Mouse (Mus musculus): ENCODE measurements around the gene Mrm2. TPM values are rescaled to one million over a fixed set of nuclear protein-coding genes. Genes with fewer than 3 reads are reported as not detected.

Gene Mrm2
- total and polyA plus RNA-seq, 2 experiments from 2014 or later = 15.9 to 16.0 TPM

- Histone ChIP-seq H3K9me3 (ENCODE audit: low read length) (no peaks in the 10 kb centered on the region), H3K4me2 (ENCODE audit: low read depth) (no peak overlapping the region), H3K27ac (ENCODE audit: low read depth, low read length) (no peak overlapping the region), H3K9ac (no peak overlapping the region), H3K27me3 (ENCODE audit: insufficient read depth, low read length) (no peaks in the 10 kb centered on the region), H3K4me3 (ENCODE audit: low read depth, low read length) (no peak overlapping the region), H3K4me1 (ENCODE audit: insufficient read depth) (no peaks in the 10 kb centered on the region), H3K36me3 (ENCODE audit: insufficient read depth) (no peaks in the 10 kb centered on the region)
- ATAC-seq (no peak), DNase-seq (no peak)
- WGBS = 69% methylated on average over 8 of the region's 8 CpGs
- TF ChIP-seq CTCF (IDR thresholded peaks at IDR 0.05; ENCODE audit: low read depth) = no peak
These were observed 49.3 kb downstream of the Mrm2 start for GRCm38 (mm10) chr5:140282376-140282775.

- H3K9me3 ChIP-seq (ENCODE audit: low read length) = no peaks in the 10 kb centered on the region
- no peak overlapping the region for H3K9ac ChIP-seq
- no peaks in the 10 kb centered on the region for H3K27me3 ChIP-seq (ENCODE audit: insufficient read depth, low read length)
- TF ChIP-seq CTCF (IDR thresholded peaks at IDR 0.05; ENCODE audit: low read depth) = no peak
- H3K36me3 ChIP-seq (ENCODE audit: insufficient read depth) = no peaks in the 10 kb centered on the region
- no peaks in the 10 kb centered on the region for H3K4me1 ChIP-seq (ENCODE audit: insufficient read depth)
- no peak overlapping the region for H3K4me2 ChIP-seq (ENCODE audit: low read depth)
- no peak for DNase-seq
- peak; percentile 72; the same call in 1 of the 2 replicates for ATAC-seq
- 36% methylated on average over 9 of the region's 9 CpGs for WGBS
- H3K27ac ChIP-seq (ENCODE audit: low read depth, low read length) = no peak overlapping the region
- H3K4me3 ChIP-seq (ENCODE audit: low read depth, low read length) = no peak overlapping the region
These were observed 51.5 kb downstream of the Mrm2 start for GRCm38 (mm10) chr5:140280205-140280604.

Other genes with a start within 250 kb of the Mrm2 start
- gene Mad1l1, start 10.3 kb downstream of the Mrm2 start, total RNA-seq (2014; rRNA removed) = 21.3 and 22.8 TPM in 2 replicates
- gene Mad1l1, start 10.3 kb downstream of the Mrm2 start, polyA plus RNA-seq (2015; fragmentation: Nextera tagmentation; extraction: Ambion mirVana) = 26.7 and 29.5 TPM in 2 replicates
- gene Nudt1, start 10.2 kb downstream of the Mrm2 start, total RNA-seq (2014; rRNA removed) = 5.6 and 11.4 TPM in 2 replicates
- gene Nudt1, start 10.2 kb downstream of the Mrm2 start, polyA plus RNA-seq (2015; fragmentation: Nextera tagmentation; extraction: Ambion mirVana) = 13.5 and 14.7 TPM in 2 replicates
- gene Snx8, start 57.4 kb upstream of the Mrm2 start, total RNA-seq (2014; rRNA removed) = 42.8 and 54.6 TPM in 2 replicates
- gene Snx8, start 57.4 kb upstream of the Mrm2 start, polyA plus RNA-seq (2015; fragmentation: Nextera tagmentation; extraction: Ambion mirVana) = 21.1 and 31.1 TPM in 2 replicates
- 32.3 and 41.4 TPM in 2 replicates for gene Eif3b, start 87.4 kb upstream of the Mrm2 start, total RNA-seq (2014; rRNA removed)
- 64.0 and 73.0 TPM in 2 replicates for gene Eif3b, start 87.4 kb upstream of the Mrm2 start, polyA plus RNA-seq (2015; fragmentation: Nextera tagmentation; extraction: Ambion mirVana)
- 0.10 TPM in 1 of 2 replicates, not detected in the other for gene Gm4869, start 113.7 kb upstream of the Mrm2 start, total RNA-seq (2014; rRNA removed)
- gene Gm4869, start 113.7 kb upstream of the Mrm2 start, polyA plus RNA-seq (2015; fragmentation: Nextera tagmentation; extraction: Ambion mirVana) = not detected in 2 replicates
- 11.0 and 11.5 TPM in 2 replicates for gene Chst12, start 173.7 kb upstream of the Mrm2 start, total RNA-seq (2014; rRNA removed)
- 19.1 and 22.4 TPM in 2 replicates for gene Chst12, start 173.7 kb upstream of the Mrm2 start, polyA plus RNA-seq (2015; fragmentation: Nextera tagmentation; extraction: Ambion mirVana)
- gene Grifin, start 233.2 kb upstream of the Mrm2 start, total RNA-seq (2014; rRNA removed) = not detected in 2 replicates
- 0.36 TPM in 1 of 2 replicates, not detected in the other for gene Grifin, start 233.2 kb upstream of the Mrm2 start, polyA plus RNA-seq (2015; fragmentation: Nextera tagmentation; extraction: Ambion mirVana)